Mouse (Mus musculus) T-helper 2 cell (primary cell): ENCODE data around the gene Ckap5.

ENCODE experiments used
- in situ Hi-C: fragments of 300-600 bp; cut with MboI, MseI; formaldehyde crosslinking; loops from one replicate; pipeline ENCODE4 v1.15.1; 2025; ENCODE audit warnings: high pct_unique_total_duplicates

The Ckap5 gene

DNA sequence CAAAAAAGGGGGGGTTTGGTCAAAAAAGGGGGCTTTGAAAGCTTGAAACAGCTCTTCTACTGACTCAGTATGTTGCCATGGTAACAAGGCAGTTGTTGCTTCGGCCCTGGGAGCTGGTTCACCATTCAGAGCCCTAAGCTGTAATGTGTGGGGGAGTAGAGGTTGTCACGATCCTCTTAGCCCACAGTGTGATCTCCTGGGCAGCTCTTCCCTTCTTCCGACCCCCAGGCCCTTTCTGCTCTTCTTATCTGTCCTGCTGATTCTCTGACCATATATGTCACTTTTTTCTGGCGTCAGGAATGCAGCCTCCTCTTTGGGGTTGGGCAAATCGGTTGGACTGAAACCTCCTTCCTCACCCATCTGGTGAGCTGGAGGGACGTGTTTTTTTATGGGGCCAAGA lies 126.3 kb downstream of the Ckap5 start:
- in situ Hi-C loops = no loop called here

DNA sequence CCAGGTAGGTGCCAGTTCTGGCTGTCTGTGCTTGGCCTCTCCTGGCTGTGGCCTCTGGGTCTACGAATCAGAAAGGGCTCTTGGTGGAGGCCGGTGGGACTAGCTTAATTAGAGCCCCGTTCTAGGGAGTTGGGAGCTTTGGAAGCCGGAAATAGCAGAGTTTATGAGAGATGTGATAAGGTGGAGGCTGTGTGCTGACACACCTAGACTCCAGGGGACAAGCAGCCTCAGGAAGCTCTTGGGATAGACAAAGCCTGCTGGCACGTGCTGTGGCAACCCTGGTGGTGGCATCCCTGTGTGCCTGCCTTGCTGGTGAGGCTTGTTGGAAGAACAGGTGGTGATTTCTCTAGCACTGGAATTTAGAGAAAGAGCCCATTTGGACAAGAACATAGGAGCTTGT lies 128.8 kb downstream of the Ckap5 start:
- in situ Hi-C loops = no loop called here

DNA sequence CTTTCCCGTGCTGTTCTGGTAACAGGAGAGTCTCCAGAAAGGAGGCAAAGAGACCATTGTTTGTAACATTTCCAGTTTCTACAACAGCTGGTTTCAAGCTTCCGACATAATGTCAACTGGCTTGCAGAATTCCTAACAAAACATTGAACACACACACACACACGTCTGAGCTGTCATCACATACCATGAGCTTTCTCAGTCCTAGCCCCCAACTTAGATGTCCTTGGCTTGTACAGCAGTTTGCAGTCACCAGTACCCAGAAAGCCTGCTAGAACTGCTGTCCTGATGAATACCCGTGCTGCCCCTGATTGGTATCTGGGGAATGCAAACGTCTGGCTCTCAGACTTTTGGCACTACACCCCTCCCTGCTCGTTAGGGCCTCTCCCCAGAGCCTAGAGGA lies 129.3 kb downstream of the Ckap5 start:
- in situ Hi-C loops = no loop called here

DNA sequence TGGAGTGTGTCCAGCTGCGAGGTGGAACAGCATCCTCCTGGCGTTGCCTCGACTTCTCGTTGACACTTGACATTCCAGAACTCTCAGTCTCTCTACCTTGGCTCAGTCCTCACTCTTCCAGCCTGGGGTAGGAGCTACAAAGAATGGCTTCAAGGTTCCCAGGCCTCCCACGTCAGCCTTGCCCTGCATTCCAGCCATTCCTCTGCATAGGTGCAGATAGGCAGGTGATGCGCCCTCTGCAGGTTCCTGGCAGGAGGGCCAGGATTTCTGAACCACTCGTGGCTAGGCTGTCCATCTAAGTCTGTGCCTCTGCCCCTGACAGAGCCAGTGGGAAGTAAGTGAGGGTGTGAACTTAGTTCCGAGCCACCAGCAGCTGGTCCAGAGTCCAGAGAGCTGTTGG lies 130.2 kb downstream of the Ckap5 start:
- in situ Hi-C loops = no loop called here

- in situ Hi-C loops = no loop called here
These were observed 133.1 kb downstream of the Ckap5 start for GRCm38 (mm10) chr2:91659657-91660056.

- in situ Hi-C loops = no loop called here
These were observed 134.4 kb downstream of the Ckap5 start for GRCm38 (mm10) chr2:91660981-91661380.

DNA sequence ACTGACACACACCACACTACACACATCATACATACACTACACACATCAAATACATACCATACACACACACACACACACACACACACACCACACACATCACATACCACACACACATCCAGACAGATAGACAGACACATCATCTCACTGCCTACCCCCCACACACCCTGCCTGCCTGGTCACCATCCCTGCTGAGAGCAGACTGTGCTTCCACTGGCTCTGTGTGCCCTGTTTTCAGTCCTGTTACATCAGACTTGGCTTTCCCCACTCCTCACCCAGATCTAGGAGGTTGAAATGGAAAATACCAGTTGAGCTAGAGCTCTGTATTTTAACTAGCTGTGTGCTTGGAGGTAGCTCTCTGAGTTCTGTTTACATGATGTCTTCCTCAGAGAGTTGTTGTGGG lies 138.2 kb downstream of the Ckap5 start:
- in situ Hi-C loops = no loop called here

DNA sequence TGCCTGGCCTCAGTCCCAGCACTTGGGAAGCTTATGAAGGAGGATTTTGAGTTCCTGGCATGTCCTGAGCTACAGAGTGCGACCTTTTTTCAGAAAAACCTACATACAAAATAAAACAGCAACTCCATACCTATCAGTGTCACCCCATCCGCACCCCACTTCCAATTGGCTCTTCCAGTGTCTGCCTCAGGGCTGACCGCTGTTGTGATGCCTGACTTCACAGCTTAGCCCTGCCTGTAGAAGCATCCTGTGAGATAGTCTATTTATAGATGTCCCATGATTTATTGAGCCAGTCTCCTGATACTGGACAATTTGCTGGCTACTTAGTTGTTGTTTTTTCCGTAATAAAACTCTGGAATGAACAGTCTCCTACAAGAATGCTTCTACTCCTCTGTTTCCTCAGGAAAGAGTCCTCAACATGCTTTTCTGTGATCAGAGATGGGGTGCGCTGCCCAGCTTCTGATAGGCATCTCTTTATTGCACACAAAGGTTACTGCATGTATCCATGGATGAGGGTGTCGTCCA lies 139.9 kb downstream of the Ckap5 start:
- in situ Hi-C loops = no loop called here

DNA sequence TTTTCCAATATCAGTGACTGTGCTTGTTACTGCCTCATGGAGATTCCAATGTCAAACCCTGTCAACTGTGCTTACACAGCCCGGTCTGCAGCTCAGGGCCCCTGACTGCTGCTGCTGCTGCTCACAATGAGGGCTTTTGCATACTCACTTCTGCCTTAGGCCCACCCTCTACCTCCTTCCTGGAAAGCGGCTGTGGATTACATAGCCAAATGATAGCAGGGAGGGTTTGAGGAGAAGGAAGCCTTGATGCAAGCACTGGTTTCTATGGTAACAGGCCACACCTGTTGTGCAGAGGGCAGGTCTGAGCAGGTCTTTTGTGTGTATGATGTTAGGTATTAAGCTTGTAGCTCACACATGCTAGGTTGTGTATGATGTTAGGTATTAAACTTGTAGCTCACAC lies 141.2 kb downstream of the Ckap5 start:
- in situ Hi-C loops = no loop called here

DNA sequence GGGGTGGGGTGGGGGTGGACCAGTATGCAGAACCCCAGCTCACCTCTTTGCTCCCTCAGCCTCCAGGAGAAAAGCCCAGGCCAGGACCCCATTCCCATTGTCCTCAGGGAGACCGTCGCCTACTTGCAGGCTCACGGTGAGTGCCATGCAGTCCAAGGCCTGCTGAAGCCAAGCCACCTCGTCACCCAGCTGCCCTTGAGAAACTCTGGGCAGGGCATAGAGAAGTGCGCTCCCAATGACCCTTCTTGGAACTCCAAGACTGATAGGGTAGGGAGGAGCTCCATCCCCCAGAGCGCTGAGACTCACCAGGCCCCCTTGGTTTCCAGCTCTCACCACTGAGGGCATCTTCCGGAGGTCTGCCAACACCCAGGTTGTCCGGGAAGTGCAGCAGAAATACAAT lies 142.8 kb downstream of the Ckap5 start:
- in situ Hi-C loops = no loop called here

GRCm38 (mm10) chr2:91670038-91670437 lies 143.5 kb downstream of the Ckap5 start:
- in situ Hi-C loops = no loop called here
